Mouse (Mus musculus): ENCODE results near the gene Lman2l.

Lman2l gene

GRCm38 (mm10) chr1:36458169-36458568 lies 13.1 kb upstream of the Lman2l start:
- DNase-seq (ENCODE audit: low spot score), result no peak

DNA sequence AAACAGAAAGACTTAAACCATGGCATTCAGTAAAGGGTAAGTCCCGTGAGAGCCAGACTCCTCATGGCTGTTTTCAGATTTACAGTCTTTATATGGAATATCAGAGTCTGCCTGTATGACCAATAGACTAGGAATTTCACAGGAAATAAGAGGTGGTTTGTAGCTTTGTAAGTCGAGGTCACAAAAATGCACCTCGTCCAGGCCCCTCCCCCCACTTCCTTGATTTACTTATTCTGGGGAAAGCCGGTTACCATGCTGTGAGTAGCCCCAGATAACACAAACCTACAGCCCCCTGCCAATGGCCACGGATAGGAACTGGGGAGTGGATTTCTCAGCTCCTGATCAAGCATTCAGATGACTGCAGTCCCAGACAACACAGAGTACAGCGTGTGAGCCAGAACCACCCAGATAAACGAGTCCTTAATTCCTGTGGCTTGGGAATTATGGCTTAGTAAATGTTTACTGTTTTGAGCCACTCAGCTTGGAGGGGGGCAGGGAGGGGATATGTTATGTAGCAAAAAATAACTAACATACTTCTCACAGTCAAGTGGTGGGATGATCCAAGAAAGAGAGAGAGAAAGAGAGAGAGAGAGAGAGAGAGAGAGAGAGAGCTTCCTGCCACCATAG lies 12.4 kb upstream of the Lman2l start:
- DNase-seq (ENCODE audit: low spot score), result no peak

- no peak for DNase-seq (ENCODE audit: low spot score)
Measured at GRCm38 (mm10) chr1:36454055-36454815, 9.2 kb upstream of the Lman2l start.

DNA sequence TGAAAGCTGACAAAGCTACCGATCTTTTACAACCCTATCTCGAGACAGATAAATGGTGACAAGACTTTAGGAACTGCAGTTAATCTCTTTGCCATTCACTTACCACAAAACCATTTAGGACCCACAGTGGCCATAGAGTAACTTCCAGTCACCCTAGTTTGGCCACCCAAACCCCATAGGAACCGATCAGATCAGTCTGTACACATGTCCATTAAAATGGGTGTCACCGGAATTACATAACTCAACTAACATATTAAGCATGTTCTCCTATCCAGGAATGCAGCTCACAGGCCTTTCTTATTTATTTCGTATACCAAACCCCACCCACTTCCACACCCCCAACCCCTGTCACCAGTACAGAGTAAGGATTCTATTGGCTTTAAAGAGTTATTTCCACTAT lies 1.8 kb upstream of the Lman2l start:
- no peak for DNase-seq (ENCODE audit: low spot score)

- DNase-seq (ENCODE audit: low spot score), result no peak
Measured at GRCm38 (mm10) chr1:36446106-36446824, 1.2 kb upstream of the Lman2l start.

DNA sequence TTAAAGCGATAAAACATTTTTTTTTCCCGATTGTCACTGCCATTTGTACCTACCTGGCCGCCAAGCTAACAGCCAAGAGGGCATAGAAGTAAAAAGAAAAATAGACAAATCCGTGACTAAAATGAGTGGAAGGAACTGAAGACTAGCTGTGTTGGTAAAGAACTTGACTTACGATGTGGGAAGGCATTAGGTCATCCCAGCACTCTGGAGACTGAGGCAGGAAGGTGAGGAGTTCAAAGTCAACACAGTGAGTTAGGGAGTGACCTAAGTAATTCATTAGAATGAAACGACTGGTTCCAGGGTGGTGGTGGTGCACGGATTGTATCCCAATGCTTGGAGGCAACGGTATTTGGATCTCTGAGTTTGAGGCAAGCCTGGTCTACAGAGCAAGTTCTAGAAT lies 437 bp upstream of the Lman2l start:
- DNase-seq (ENCODE audit: low spot score), result no peak

DNA sequence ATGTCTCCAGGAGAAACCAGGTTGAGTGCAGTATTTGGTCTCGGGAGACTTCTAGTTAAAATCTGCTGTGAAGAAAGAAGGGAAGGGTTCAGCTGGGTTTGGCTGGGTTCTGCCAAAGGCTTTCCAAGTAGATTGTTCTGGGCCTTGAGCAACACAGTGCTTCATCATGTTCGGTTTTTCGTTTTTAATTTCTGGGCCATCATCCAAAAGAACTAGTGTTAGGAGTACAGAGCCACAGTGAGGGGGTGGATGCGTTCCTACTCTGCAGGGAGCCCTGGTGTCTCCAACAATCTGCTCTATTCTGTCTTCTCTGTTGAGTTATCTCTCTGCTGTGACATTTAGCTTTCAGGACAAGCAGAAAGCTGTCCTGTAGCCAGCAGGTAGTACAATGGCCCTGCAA lies 4.0 kb downstream of the Lman2l start:
- DNase-seq (ENCODE audit: low spot score), result no peak

- DNase-seq (ENCODE audit: low spot score), result no peak
Measured at GRCm38 (mm10) chr1:36437223-36437622, 7.8 kb downstream of the Lman2l start.

DNA sequence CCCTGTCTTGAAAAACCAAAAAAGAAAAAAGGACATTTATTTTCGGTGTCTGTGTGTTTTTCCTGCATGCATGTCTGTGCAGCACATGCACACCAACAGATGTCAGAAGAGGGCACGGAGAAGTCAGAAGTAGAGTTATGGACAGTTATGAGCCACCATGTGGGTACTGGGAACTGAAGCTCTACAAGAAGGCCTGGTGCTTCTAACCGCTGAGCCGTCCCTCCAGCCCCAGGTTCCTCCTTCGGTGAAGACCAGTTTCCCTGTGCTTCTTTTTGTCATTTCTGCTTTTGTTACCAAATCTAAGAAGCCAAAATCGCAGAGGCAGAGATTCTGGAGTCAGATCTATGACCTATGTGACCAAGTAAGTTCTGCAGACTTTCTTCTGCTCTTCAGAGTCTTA lies 8.6 kb downstream of the Lman2l start:
- no peak for DNase-seq (ENCODE audit: low spot score)

DNA sequence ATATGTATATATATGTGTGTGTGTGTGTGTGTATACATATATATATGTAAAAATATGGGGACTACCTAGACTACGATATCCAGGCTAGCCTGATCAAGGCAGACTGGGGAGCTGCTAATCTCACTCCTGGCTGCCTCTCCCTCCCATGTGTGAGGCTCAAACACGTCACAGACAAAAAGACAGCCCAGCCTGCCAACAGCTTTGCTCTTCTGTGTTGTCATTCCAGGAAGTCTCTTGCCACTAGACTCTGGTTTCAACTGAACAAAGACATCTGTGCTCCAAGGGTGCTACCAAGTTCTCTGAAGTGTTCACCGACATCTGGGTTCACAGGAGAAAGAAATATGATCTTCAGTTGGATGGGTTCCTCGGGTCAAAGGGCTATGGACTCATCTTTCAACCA lies 10.0 kb downstream of the Lman2l start:
- DNase-seq (ENCODE audit: low spot score), result no peak

DNA sequence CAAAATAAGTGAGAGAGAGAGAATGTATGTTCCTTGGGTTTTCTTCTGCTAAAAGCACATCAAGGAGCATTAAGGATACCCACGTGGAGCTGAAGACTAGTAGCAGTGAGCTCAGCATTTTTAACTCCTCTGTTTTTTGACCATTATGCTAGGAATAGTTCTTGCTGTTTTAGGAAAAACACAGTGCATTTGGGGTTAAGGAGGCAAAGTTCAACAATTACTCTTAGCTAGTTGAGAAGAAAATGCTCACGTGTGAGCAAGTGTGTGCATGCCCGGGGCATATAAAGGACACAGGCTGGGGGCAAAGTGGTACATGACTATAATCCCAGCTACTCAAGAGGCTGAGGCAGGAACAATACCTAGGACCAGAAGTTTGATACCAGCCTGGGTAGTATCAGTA lies 11.5 kb downstream of the Lman2l start:
- DNase-seq (ENCODE audit: low spot score), result no peak

DNA sequence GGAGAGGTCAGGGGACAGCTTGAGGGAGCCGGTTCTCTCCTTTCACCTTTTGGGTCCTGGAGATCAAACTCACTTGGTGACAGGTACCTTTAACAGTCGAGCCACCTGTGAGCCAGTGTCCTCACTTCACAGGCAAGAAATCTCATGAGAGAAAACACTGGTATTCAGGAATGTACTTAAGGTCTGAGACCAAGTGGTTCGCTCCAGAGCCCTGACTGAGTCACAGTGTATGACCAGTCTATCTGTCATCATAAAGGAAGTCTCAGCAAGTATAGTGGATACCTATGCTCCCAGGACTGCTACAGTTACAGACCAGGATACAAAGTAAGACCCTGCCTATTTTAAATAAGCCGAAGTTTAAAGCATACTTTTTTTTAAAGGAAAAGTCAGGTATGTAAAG lies 12.1 kb downstream of the Lman2l start:
- DNase-seq (ENCODE audit: low spot score), result no peak

- no peak for DNase-seq (ENCODE audit: low spot score)
Measured at GRCm38 (mm10) chr1:36429511-36429910, 15.6 kb downstream of the Lman2l start.

- DNase-seq (ENCODE audit: low spot score), result no peak
Measured at GRCm38 (mm10) chr1:36404531-36404930, 40.5 kb downstream of the Lman2l start.

GRCm38 (mm10) chr1:36401509-36401908 lies 43.6 kb downstream of the Lman2l start:
- DNase-seq (ENCODE audit: low spot score), result no peak

- no peak for DNase-seq (ENCODE audit: low spot score)
Measured at GRCm38 (mm10) chr1:36397041-36397440, 48.0 kb downstream of the Lman2l start.

- DNase-seq (ENCODE audit: low spot score), result no peak
Measured at GRCm38 (mm10) chr1:36379582-36379981, 65.5 kb downstream of the Lman2l start.

- no peak for DNase-seq (ENCODE audit: low spot score)
Measured at GRCm38 (mm10) chr1:36378880-36379279, 66.2 kb downstream of the Lman2l start.

- DNase-seq (ENCODE audit: low spot score), result no peak
Measured at GRCm38 (mm10) chr1:36371934-36372845, 72.9 kb downstream of the Lman2l start, which contains the start of gene Fer1l5. Fer1l5 (plus strand) TSS chr1:36372291.

- DNase-seq (ENCODE audit: low spot score), result no peak
Measured at GRCm38 (mm10) chr1:36370918-36371317, 74.2 kb downstream of the Lman2l start.

Measured in MN1 (cell line).